28 mouse cellular contexts compared by ENCODE assay signal in genomic region chr15:89284094-89284493, GRCm38 (mm10). TPM values are rescaled to one million over a fixed set of nuclear protein-coding genes. Genes with fewer than 3 reads are reported as not detected.
DNase-seq lines count a peak whose midpoint lies in the region; ATAC-seq and TF ChIP-seq lines count a peak whose summit lies in the region.
"Had no signal": no experiment of that assay in that cellular context is flagged by ENCODE, and none has a peak within 500 bp of the region (broad histone marks: within the 10 kb centered on the region; RNA-seq: fewer than 3 reads in every experiment).

No protein-coding gene starts in this region.

- H3K9ac ChIP-seq in liver, embryonic 11.5 days (ENCODE audit: low read depth, low read length): no peak overlapping the region
- no peak overlapping the region for H3K9ac ChIP-seq in liver, postnatal 0 days (replicated peaks)
- no peak overlapping the region for H3K9ac ChIP-seq in liver, embryonic 13.5 days
- H3K9ac ChIP-seq in liver, embryonic 15.5 days: no peak overlapping the region
- no peak overlapping the region for H3K9ac ChIP-seq in midbrain, embryonic 15.5 days
- H3K9ac ChIP-seq: embryonic facial prominence, embryonic 13.5 days; forebrain, embryonic 12.5 days; forebrain, embryonic 15.5 days; hindbrain, embryonic 12.5 days; hindbrain, embryonic 15.5 days had no signal

- no peak overlapping the region for H3K4me3 ChIP-seq in liver, embryonic 11.5 days (ENCODE audit: low read depth, low read length)
- H3K4me3 ChIP-seq in liver, postnatal 0 days (ENCODE audit: low read depth, low read length): no peak overlapping the region
- H3K4me3 ChIP-seq in liver, embryonic 13.5 days (replicated peaks): no peak overlapping the region
- no peak overlapping the region for H3K4me3 ChIP-seq in liver, embryonic 15.5 days (replicated peaks)
- H3K4me3 ChIP-seq in midbrain, embryonic 15.5 days: no peak overlapping the region
- H3K4me3 ChIP-seq: embryonic facial prominence, embryonic 10.5 days; embryonic facial prominence, embryonic 13.5 days; erythroblast, embryonic 14.5 days; forebrain, embryonic 12.5 days; forebrain, embryonic 15.5 days; hindbrain, embryonic 12.5 days; hindbrain, embryonic 15.5 days had no signal

- WGBS in liver, embryonic 11.5 days: 69% methylated on average over 2 of the region's 2 CpGs
- WGBS in liver, postnatal 0 days (ENCODE audit: insufficient replicate concordance): 75% methylated on average over 2 of the region's 2 CpGs
- WGBS in liver, embryonic 13.5 days (ENCODE audit: insufficient replicate concordance): 73% methylated on average over 2 of the region's 2 CpGs
- 68% methylated on average over 2 of the region's 2 CpGs for WGBS in liver, embryonic 15.5 days (ENCODE audit: insufficient replicate concordance)
- WGBS in midbrain, embryonic 15.5 days: 91% methylated on average over 2 of the region's 2 CpGs

- H3K4me2 ChIP-seq in liver, embryonic 11.5 days: no peak overlapping the region
- H3K4me2 ChIP-seq in liver, postnatal 0 days (ENCODE audit: low read depth, low read length): no peak overlapping the region
- no peak overlapping the region for H3K4me2 ChIP-seq in liver, embryonic 13.5 days
- H3K4me2 ChIP-seq in liver, embryonic 15.5 days: no peak overlapping the region
- no peak overlapping the region for H3K4me2 ChIP-seq in midbrain, embryonic 15.5 days
- H3K4me2 ChIP-seq: embryonic facial prominence, embryonic 13.5 days; forebrain, embryonic 12.5 days; forebrain, embryonic 15.5 days; heart, embryonic 11.5 days; hindbrain, embryonic 12.5 days; hindbrain, embryonic 15.5 days had no signal

- ATAC-seq in liver, embryonic 11.5 days (replicated peaks; ENCODE audit: low FRiP score): no peak
- no peak for ATAC-seq in liver, postnatal 0 days
- no peak for ATAC-seq in liver, embryonic 13.5 days (ENCODE audit: low read depth)
- ATAC-seq in liver, embryonic 15.5 days (ENCODE audit: insufficient read depth): no peak
- ATAC-seq in midbrain, embryonic 15.5 days (replicated peaks): no peak
- ATAC-seq: CD4-positive, CD25-positive, alpha-beta regulatory T cell, adult 4 months; forebrain, embryonic 15.5 days had no signal

- no peak for DNase-seq in liver, embryonic 11.5 days (ENCODE audit: low spot score)
- no peak for DNase-seq in liver, postnatal 0 days
- no peak for DNase-seq in liver, embryonic 13.5 days
- no peak for DNase-seq in natural killer cell, adult 2 months (ENCODE audit: low spot score in 2 of 2)
- DNase-seq: adrenal gland, adult 2 months; adrenal gland, postnatal 14 days; cerebellum, adult 11 months; cerebellum, adult 8-10 months; cerebellum, postnatal 10 days; cerebellum, postnatal 36 days; embryo, embryonic 11 days; gastrocnemius, postnatal 14 days; heart, adult 11 months had no signal

- H3K4me1 ChIP-seq in liver, embryonic 11.5 days (replicated peaks; ENCODE audit: control insufficient read depth, insufficient read depth, low read length): peaks cover 14% of the 10 kb centered on the region
- 0 out of 2 replicates have a peak, but pooled peaks cover 3% of the 10 kb centered on the region for H3K4me1 ChIP-seq in liver, postnatal 0 days (ENCODE audit: insufficient read depth)
- peaks cover 44% of the 10 kb centered on the region for H3K4me1 ChIP-seq in liver, embryonic 13.5 days (replicated peaks)
- peaks cover 42% of the 10 kb centered on the region for H3K4me1 ChIP-seq in liver, embryonic 15.5 days (replicated peaks)
- no peaks in the 10 kb centered on the region for H3K4me1 ChIP-seq in midbrain, embryonic 15.5 days
- H3K4me1 ChIP-seq: embryonic facial prominence, embryonic 10.5 days; embryonic facial prominence, embryonic 13.5 days; forebrain, embryonic 12.5 days; hindbrain, embryonic 12.5 days; hindbrain, embryonic 15.5 days had no signal

- H3K36me3 ChIP-seq in liver, embryonic 11.5 days (ENCODE audit: control insufficient read depth, insufficient read depth, low read length): peaks cover 21% of the 10 kb centered on the region
- H3K36me3 ChIP-seq in liver, postnatal 0 days (replicated peaks; ENCODE audit: insufficient read depth, low read length): peaks cover 73% of the 10 kb centered on the region
- H3K36me3 ChIP-seq in liver, embryonic 13.5 days: peaks cover 96% of the 10 kb centered on the region
- peaks cover 85% of the 10 kb centered on the region for H3K36me3 ChIP-seq in liver, embryonic 15.5 days (replicated peaks)
- H3K36me3 ChIP-seq in midbrain, embryonic 15.5 days (replicated peaks): peaks cover 72% of the 10 kb centered on the region

- H3K27ac ChIP-seq in liver, embryonic 11.5 days (ENCODE audit: low read depth, low read length): peak overlapping the region; percentile 16; the same call in 1 of the 2 replicates
- no peak overlapping the region for H3K27ac ChIP-seq in liver, postnatal 0 days (ENCODE audit: low read depth)
- peak overlapping the region; percentile 90 for H3K27ac ChIP-seq in liver, embryonic 13.5 days
- H3K27ac ChIP-seq in liver, embryonic 15.5 days (replicated peaks): peak overlapping the region; percentile 84
- H3K27ac ChIP-seq in midbrain, embryonic 15.5 days: no peak overlapping the region
- H3K27ac ChIP-seq: embryonic facial prominence, embryonic 10.5 days; embryonic facial prominence, embryonic 13.5 days; forebrain, embryonic 12.5 days; hindbrain, embryonic 12.5 days; hindbrain, embryonic 15.5 days had no signal

- TF ChIP-seq CTCF in liver, postnatal 0 days (IDR thresholded peaks at IDR 0.05; ENCODE audit: low read depth): no peak

- no peaks in the 10 kb centered on the region for H3K9me3 ChIP-seq in liver, embryonic 11.5 days (ENCODE audit: control insufficient read depth, low read length)
- H3K9me3 ChIP-seq in liver, postnatal 0 days (ENCODE audit: low read length): no peaks in the 10 kb centered on the region
- no peaks in the 10 kb centered on the region for H3K9me3 ChIP-seq in liver, embryonic 13.5 days (replicated peaks)
- H3K9me3 ChIP-seq in liver, embryonic 15.5 days (replicated peaks): no peaks in the 10 kb centered on the region
- H3K9me3 ChIP-seq in midbrain, embryonic 15.5 days: no peaks in the 10 kb centered on the region
- H3K9me3 ChIP-seq: embryonic facial prominence, embryonic 10.5 days; embryonic facial prominence, embryonic 13.5 days; forebrain, embryonic 12.5 days; forebrain, embryonic 15.5 days; hindbrain, embryonic 12.5 days; hindbrain, embryonic 15.5 days had no signal

- H3K27me3 ChIP-seq in liver, embryonic 11.5 days (replicated peaks; ENCODE audit: control insufficient read depth, insufficient read depth, low read length): no peaks in the 10 kb centered on the region
- no peaks in the 10 kb centered on the region for H3K27me3 ChIP-seq in liver, postnatal 0 days (ENCODE audit: insufficient read depth, low read length)
- no peaks in the 10 kb centered on the region for H3K27me3 ChIP-seq in liver, embryonic 13.5 days
- H3K27me3 ChIP-seq in liver, embryonic 15.5 days: no peaks in the 10 kb centered on the region
- H3K27me3 ChIP-seq in midbrain, embryonic 15.5 days (replicated peaks): no peaks in the 10 kb centered on the region
- H3K27me3 ChIP-seq: embryonic facial prominence, embryonic 13.5 days; forebrain, embryonic 12.5 days; forebrain, embryonic 15.5 days; hindbrain, embryonic 12.5 days; hindbrain, embryonic 15.5 days had no signal

- no peak for TF ChIP-seq EP300 in liver, postnatal 0 days (IDR thresholded peaks at IDR 0.05; ENCODE audit: low read depth)

RNA-seq across cellular contexts. Expression of gene Sbf1, which starts 31.0 kb away (rescaled TPM):
- 51.4 and 52.2 TPM in 2 replicates for polyA plus RNA-seq in liver, embryonic 11.5 days (2014; fragmentation: Nextera tagmentation; extraction: Ambion mirVana)
- polyA plus RNA-seq in liver, postnatal 0 days (2015; fragmentation: Nextera tagmentation; extraction: Ambion mirVana): 16.5 and 17.0 TPM in 2 replicates
- 18.8 and 21.7 TPM in 2 replicates for polyA plus RNA-seq in liver, embryonic 13.5 days (2015; fragmentation: Nextera tagmentation; extraction: Ambion mirVana)
- polyA plus RNA-seq in liver, embryonic 15.5 days (2015; fragmentation: Nextera tagmentation; extraction: Ambion mirVana): 21.4 and 28.6 TPM in 2 replicates
- 106 and 112 TPM in 2 replicates for polyA plus RNA-seq in midbrain, embryonic 15.5 days (2015; fragmentation: Nextera tagmentation; extraction: Ambion mirVana)

RNA-seq across cellular contexts. Expression of gene Adm2, which starts 38.4 kb away (rescaled TPM):
- 6.6 and 7.0 TPM in 2 replicates for polyA plus RNA-seq in liver, embryonic 11.5 days (2014; fragmentation: Nextera tagmentation; extraction: Ambion mirVana)
- 1.4 and 3.7 TPM in 2 replicates for polyA plus RNA-seq in liver, postnatal 0 days (2015; fragmentation: Nextera tagmentation; extraction: Ambion mirVana)
- polyA plus RNA-seq in liver, embryonic 13.5 days (2015; fragmentation: Nextera tagmentation; extraction: Ambion mirVana): 1.4 and 2.4 TPM in 2 replicates
- 1.7 and 2.0 TPM in 2 replicates for polyA plus RNA-seq in liver, embryonic 15.5 days (2015; fragmentation: Nextera tagmentation; extraction: Ambion mirVana)
- not detected in 2 replicates for polyA plus RNA-seq in midbrain, embryonic 15.5 days (2015; fragmentation: Nextera tagmentation; extraction: Ambion mirVana)
- polyA plus RNA-seq: CD4-positive, CD25-positive, alpha-beta regulatory T cell, adult 4 months; cortical plate, adult 2 months; embryonic facial prominence, embryonic 13.5 days; forebrain, embryonic 12.5 days; forebrain, embryonic 15.5 days; heart, postnatal 0 days; hindbrain, embryonic 12.5 days; hindbrain, embryonic 15.5 days had no signal

RNA-seq across cellular contexts. Expression of gene Miox, which starts 50.1 kb away (rescaled TPM):
- polyA plus RNA-seq in liver, embryonic 11.5 days (2014; fragmentation: Nextera tagmentation; extraction: Ambion mirVana): 2.0 and 2.7 TPM in 2 replicates
- 22.9 and 27.0 TPM in 2 replicates for polyA plus RNA-seq in liver, postnatal 0 days (2015; fragmentation: Nextera tagmentation; extraction: Ambion mirVana)
- 5.6 and 6.8 TPM in 2 replicates for polyA plus RNA-seq in liver, embryonic 13.5 days (2015; fragmentation: Nextera tagmentation; extraction: Ambion mirVana)
- 10.3 and 10.6 TPM in 2 replicates for polyA plus RNA-seq in liver, embryonic 15.5 days (2015; fragmentation: Nextera tagmentation; extraction: Ambion mirVana)
- polyA plus RNA-seq in midbrain, embryonic 15.5 days (2015; fragmentation: Nextera tagmentation; extraction: Ambion mirVana): not detected in 2 replicates
- polyA plus RNA-seq: C2C12; CD4-positive, CD25-positive, alpha-beta regulatory T cell, adult 4 months; cortical plate, adult 2 months; embryonic facial prominence, embryonic 10.5 days; embryonic facial prominence, embryonic 13.5 days; erythroblast, embryonic 14.5 days; forebrain, embryonic 12.5 days; forebrain, embryonic 15.5 days; heart, embryonic 11.5 days; heart, embryonic 14.5 days; heart, postnatal 0 days; hindbrain, embryonic 12.5 days; hindbrain, embryonic 15.5 days had no signal

Comparison
In these comparisons a context has a peak if more than half of its experiments do, and no peak if none do; other contexts are left out.
1. H3K27ac ChIP-seq: peak in liver, embryonic 11.5 days (single experiment), liver, embryonic 13.5 days (single experiment) and liver, embryonic 15.5 days (single experiment); none in liver, postnatal 0 days (single experiment) and midbrain, embryonic 15.5 days (single experiment).